Mouse (Mus musculus) right cerebral cortex, adult 18-20 months (tissue): ENCODE data around the gene Serpinb1c.
"Not testable (repeated sequence)": the region's sequence is repeated elsewhere in the genome, so short reads cannot be mapped to it uniquely, and the experiment has no call there.

Experiments used
- DNase-seq: peaks from one replicate; pipeline ENCODE4 v3.0.0; 2022; ENCODE audit warnings: mixed read lengths

Serpinb1c gene

DNA sequence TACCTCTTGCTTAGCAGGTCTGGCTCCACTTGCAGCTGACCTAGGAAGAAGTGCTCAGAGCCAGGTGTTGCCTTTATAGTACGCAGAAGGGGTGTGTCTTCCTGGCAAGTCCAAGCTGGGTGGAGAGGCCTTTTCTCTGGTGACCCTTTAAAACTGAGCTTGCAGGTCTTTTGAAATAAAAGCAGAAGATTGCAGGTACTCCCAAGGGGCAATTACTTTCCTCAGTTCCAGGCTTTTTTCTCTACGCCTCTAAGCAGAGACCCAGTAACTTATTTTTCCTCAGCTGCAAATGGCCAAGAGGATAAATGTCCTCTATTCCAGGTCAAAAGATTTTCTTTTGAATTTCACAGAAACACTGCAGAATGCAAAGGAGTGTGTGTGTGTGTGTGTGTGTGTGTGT lies at the start of gene Serpinb1c:
Serpinb1c (minus strand) TSS at position 101 of the 400 bp plus-strand sequence.
- DNase-seq, result no peak

- DNase-seq, result not testable (repeated sequence)
Observed at GRCm38 (mm10) chr13:32939191-32939590, 41.2 kb upstream of the Serpinb1c start.

DNA sequence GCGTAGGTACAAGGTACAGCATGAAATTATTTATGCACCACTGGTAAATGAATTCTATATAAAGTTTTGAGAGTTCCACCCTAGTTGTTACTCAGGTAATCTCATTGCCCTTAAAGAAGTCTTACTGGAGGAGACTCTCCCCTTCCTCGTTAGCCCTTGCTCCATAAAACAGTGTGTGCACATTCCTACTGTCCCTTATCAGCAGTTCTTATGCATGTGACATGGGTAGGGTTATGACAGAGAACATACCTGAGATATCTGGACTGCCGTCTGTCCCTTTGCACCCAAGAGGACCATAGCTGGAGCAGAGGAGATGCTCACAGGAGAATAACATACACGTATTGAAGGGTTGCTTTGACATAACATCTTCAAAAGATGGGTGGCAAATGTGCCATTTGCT lies 40.3 kb upstream of the Serpinb1c start:
- not testable (repeated sequence) for DNase-seq

GRCm38 (mm10) chr13:32934706-32935381 lies 36.8 kb upstream of the Serpinb1c start:
- DNase-seq, result no peak

DNA sequence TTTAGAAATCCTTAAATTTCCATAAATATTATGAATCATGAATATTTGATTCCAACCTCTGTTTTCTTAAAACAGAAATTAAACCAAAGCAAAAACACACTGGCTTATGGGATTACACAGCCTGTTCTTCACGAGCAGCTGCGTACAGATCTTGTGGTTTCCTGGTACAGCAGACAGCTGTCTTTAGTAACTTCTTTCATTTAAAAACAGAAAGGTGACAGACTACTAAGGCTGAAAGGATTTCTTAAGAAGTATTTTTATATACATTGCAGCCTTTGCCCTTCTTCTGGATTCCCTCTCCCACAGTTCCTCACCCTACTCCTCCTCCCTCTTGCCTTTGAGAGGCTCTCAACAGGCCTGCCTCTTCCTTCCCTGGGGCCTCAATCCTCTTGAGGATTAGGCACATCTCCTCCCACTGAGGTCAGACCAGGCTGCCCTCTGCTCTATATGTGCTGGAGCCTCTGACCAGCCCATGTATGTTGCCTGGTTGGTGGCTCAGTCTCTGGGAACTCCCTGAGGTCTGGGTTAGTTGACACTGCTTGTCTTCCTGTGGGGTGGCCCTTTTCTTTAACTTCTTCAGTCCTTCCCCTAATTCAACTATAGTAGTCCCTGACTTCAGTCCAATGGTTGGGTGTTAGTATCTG lies 31.2 kb upstream of the Serpinb1c start:
- no peak for DNase-seq

- no peak for DNase-seq
Observed at GRCm38 (mm10) chr13:32927241-32927640, 29.2 kb upstream of the Serpinb1c start.

DNA sequence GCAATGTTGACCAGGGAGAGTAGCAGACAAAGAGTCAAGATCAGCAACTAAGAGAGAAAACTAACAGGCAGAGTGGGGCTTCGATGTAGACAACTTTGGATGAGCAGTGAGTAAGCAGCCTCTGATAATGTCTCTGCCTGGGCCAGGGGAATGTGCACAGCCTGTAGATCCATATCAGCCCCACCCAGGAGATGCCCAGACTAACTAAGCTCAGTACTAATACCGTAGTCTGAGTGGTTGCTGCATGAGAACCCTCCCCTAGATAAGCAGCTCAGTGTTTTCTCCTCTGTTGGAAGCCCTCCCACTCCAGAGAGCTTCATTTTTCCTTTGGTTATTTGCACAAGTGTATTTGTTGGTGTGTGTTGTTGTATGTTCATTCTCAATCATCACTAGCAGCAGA lies 28.6 kb upstream of the Serpinb1c start:
- DNase-seq, result no peak

DNA sequence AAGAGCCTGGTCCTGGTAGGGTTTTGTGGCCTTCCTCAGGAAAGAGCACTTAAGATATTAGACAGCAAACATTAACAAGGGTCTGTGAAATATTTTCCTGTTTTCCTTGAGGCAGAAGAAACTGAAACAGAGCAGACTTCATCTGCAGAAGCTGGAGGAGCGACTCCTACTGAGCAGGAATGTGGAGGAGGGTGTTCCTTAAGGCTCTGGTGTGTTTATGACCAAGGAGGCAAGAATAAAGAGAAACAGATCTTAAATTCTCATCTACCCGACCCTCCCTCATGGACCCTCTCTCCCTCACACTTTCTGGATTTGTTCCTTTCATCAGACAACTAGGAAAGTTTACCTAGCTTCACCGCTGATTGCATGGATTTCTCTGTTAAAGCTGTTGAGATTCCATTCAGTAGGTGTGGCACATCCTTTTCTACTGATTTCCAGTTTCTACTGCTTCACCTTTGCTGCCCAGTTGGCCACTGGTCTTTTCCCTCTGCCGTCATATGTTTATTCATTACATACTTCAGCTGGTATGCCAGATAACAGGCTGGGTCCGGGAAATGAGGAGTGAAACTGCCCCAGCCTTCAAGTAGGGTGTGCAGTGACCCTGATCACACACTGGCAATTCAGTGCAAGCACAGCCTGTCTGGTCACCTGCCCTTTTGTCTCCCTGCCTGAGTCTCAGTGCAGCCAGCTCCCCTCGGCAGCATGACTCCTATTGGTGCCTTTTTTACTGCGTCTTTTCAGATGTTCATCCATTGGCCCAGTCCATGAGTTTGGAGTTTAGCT lies 26.8 kb upstream of the Serpinb1c start:
- no peak for DNase-seq

DNA sequence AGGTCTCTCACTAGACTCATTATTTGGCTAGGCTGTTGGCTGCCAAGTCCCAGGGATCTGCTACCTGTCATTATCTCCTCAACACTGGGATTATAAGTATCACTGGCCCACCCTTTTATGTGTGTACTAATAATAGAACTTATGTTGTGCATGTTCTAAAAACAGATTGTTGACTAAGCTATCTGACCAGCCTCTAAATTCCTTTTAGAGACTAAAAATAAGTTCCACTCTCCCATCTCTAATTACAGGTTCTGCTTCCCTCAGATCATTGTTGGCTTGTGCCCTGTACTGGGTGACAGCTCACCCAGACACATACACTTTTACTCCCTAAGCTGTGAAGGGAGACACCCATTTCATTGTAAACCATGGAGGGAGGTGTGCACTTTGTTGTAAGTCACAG lies 24.6 kb upstream of the Serpinb1c start:
- DNase-seq, result no peak

- no peak for DNase-seq
Observed at GRCm38 (mm10) chr13:32912770-32913380, 14.9 kb upstream of the Serpinb1c start.

DNA sequence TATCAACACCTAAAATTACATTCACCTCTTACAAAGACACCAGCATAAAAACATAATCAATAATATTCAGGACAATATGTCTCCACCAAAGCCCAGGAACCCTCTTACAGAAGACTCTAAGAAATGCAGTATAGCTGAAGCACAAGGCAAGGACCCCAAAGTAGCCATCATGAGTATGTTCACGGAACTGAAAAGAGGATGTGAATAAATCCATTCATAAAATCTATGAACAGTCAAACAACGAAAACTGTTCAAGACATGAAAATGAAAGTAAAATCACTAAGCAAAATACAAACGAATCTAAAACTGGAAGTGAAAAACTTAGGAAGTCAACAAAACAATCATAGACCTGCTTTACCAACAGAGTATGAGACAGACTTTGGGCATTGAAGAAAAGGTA lies 10.2 kb upstream of the Serpinb1c start:
- DNase-seq, result no peak

DNA sequence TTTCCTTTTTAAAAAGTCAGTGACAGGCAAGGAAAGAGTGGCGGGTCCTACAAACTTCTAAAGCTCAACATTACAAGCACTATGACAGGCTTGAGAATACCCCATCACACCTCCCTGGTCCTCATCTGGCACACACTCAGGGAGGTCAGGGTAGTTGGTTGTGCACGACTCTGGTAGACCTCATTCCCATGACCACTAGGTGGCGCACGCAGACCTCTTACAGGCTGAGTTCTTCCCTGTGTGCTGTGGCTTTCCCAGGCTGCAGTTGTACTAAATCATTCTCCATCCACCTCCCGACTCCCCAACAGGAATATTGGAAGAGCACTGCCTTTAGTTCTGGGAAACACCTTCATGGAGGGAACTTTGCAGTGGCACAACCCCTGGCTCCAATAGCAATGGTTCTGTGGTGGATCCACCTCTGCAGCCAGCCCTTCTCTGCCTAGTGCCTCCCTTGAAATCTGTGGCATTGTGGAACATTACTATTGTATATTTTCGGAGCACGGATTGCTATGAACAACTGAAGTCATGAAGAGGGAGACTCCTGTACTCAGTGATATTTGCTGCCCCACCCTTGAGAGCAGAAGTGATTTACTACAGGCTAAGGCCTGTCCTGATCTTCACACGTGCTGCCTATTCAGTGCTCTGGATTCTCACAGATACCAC lies 5.3 kb upstream of the Serpinb1c start:
- DNase-seq, result peak; percentile 88

GRCm38 (mm10) chr13:32902481-32903015 lies 4.5 kb upstream of the Serpinb1c start:
- DNase-seq, result peak; percentile 58

DNA sequence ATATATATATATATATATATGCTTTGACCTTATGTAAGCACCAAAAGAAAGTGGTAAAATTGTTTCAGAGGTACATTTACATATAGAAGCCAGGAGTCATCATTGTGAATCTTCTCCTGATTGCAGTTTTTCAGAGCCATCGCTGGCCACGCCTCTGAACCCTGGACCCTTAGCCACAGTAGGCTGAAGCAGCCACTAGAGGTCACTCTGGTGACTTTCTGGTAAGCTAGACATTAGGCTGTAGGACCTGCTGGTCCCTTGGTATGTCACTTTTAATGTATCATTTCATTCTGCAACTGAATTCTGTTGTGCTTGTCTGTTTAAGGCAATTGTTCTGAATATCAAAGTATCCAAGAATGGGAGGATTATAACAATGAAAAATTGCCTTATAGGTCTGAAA lies 2.6 kb upstream of the Serpinb1c start:
- DNase-seq, result no peak

- DNase-seq, result not testable (repeated sequence)
Observed at GRCm38 (mm10) chr13:32899114-32899513, 1.1 kb upstream of the Serpinb1c start.

DNA sequence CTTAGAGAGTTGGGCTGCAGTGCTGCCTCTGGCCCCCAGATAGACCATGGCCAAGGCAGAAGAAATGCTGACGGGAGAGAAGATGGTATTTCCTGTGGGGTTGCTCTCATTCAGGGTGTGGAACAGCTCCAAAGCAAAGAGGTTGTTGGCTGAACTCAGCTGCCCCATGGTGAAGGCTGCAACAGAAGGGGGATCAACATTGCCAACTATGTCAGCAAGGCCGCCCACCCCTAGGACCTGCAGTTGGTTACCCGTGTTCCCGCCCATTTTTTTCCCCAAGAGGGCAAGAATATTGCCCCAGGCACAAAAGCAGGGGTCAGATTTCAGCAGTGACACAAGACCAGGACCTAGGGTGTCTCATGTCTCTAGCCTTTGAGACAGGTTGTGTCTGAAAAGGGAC lies 1.1 kb downstream of the Serpinb1c start:
- DNase-seq, result no peak

DNA sequence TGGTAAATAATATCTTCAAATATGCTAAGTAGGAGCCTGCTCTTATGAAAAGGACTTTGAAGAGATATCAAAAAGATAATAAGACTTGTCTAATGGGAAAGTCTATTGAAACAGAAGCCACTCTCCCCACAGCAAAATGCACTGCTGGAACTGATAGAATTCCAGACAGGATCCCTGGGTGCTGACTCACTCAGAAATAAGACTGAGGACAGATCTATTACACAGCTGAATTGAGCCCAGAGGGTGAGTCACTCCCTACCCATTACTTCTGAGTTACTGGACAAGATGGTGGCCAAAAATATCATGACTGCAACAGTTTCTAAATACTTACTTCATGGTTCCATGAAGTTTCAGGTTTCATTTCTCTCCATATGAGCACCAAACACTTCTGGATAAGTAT lies 13.3 kb downstream of the Serpinb1c start:
- DNase-seq, result no peak

DNA sequence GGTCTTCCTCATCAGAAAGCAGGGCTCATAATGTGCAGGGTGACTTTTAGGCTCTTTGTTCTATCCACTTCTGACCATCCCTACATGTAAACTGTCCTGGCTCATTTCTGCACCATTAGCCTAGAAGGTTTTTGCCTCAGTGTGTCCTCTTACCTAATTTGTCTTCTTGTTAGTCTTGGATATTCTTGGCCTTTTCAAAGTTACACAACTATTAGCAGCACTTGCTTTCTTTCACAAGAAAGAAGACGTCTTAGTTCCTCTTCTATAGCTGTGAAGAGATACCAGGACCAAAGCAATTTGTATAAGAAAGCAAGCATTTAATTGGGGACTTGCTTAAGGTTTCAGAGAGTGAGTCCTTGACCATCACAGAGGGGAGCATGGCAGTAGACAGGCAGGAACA lies 24.1 kb downstream of the Serpinb1c start:
- DNase-seq, result no peak

DNA sequence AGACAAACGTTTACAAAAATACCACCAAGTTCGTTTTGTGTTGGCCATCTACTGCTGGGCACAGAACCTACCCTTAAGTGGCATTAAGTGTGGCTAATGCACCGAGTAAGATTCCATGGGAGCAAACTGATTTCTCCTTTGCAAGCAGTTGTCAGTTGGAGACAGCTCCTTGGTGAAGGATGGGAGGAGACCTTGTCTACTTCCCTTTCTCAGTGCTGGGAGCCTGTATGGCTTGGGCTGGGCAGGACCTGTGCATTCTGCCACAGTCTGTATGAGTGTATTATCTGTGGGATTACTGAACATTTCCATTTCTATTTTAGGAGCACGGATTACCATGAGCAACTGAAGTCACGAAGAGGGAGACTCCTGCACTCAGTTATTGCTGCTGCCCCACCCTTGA lies 29.2 kb downstream of the Serpinb1c start:
- no peak for DNase-seq

- DNase-seq, result not testable (repeated sequence)
Observed at GRCm38 (mm10) chr13:32868233-32868632, 29.8 kb downstream of the Serpinb1c start.

DNA sequence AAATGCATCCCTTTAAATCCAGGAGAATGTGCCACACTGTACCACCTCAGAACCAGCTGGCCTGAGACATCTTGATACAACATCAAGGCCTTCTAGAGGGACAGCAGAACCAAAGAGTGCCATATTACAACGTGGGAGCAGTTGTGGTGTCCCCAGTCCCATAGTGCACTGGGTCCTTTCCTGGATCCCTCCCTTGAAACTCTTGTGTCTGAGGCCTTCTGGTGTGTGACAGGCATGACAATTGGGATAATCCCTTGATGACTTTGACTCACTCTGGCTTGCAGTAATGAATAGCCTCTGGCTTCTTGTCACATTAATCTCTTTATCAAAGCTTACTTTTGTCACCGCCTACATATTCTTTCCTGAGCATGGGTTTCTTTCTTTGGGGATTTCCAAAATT lies 31.0 kb downstream of the Serpinb1c start:
- no peak for DNase-seq

DNA sequence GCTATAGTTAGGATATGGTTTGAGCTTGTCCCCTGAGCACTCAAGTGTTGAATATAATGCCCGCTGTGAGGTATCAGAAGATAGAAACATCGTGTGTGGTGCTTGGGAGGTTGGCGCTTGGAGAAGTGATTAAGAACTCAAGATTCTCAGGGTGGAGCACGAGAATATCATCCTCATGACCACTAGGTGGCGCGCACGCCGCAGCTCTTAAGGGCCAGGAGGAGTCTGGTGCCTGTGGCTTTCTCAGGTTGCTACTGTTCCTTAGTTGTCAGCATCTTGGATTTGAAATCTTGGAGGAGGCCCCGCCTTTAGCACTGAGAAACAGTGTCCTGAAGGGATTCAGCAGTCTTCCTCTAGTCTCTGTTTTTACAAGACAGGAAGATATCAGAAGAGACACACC lies 31.5 kb downstream of the Serpinb1c start:
- DNase-seq, result peak; percentile 73

- no peak for DNase-seq
Observed at GRCm38 (mm10) chr13:32865591-32865990, 32.4 kb downstream of the Serpinb1c start.
